Mouse (Mus musculus) stomach, embryonic 16.5 days (tissue): Measurements from ENCODE around the gene Trim62. TPM values are rescaled to one million over a fixed set of nuclear protein-coding genes. Genes with fewer than 3 reads are reported as not detected.
A peak's percentile ranks its signal among the peaks of the same experiment; 100 is the strongest.

Source experiments
- ATAC-seq: fragments of 200-750 bp; cut with Nextera tagmentation; 2 replicates; pipeline ENCODE4 v1.8.0; 2017; ENCODE audit warnings: moderate number of reproducible peaks, moderate TSS enrichment; ENCODE audit not compliant: insufficient read depth, low FRiP score
- H3K27ac ChIP-seq: fragments of 300-500 bp; sonication (generic); 2 replicates; pipeline ENCODE4 v1.5.1; 2014; ENCODE audit warnings: low read length
- H3K27me3 ChIP-seq: fragments of 300-500 bp; sonication (generic); 2 replicates; pipeline ENCODE4 v1.6.1; 2014; ENCODE audit warnings: low read length, control low read depth, mixed read lengths; ENCODE audit not compliant: control insufficient read depth, insufficient read depth
- H3K36me3 ChIP-seq: fragments of 300-500 bp; sonication (generic); 2 replicates; pipeline ENCODE4 v1.6.1; 2014; ENCODE audit warnings: low read length; ENCODE audit not compliant: control insufficient read depth, insufficient read depth
- H3K4me1 ChIP-seq: fragments of 300-500 bp; sonication (generic); 2 replicates; pipeline ENCODE4 v1.6.1; 2014; ENCODE audit warnings: low read length, control low read depth, mixed read lengths; ENCODE audit not compliant: control insufficient read depth, insufficient read depth
- H3K4me2 ChIP-seq: fragments of 300-500 bp; sonication (generic); 2 replicates; pipeline ENCODE4 v1.6.1; 2014; ENCODE audit warnings: low read depth, low read length, mixed read lengths
- H3K4me3 ChIP-seq: fragments of 300-500 bp; sonication (generic); replicated peaks from 2 replicates; pipeline ENCODE4 v1.5.1; 2014; ENCODE audit warnings: mild to moderate bottlenecking, low read length
- H3K9ac ChIP-seq: fragments of 300-500 bp; sonication (generic); 2 replicates; pipeline ENCODE4 v1.6.1; 2014; ENCODE audit warnings: low read length
- H3K9me3 ChIP-seq: fragments of 300-500 bp; sonication (generic); replicated peaks from 2 replicates; pipeline ENCODE4 v1.6.1; 2016; ENCODE audit warnings: low read length, control low read depth; ENCODE audit not compliant: control insufficient read depth
- WGBS: fragments of 180-500 bp; shearing (Covaris S2); extraction: QIAGEN DNeasy Blood & Tissue Kit; methylation state at CpG from one replicate; pipeline ENCODE4 v1.1.7; 2014; 5-methylcytosine and 5-hydroxymethylcytosine counted together
- polyA plus RNA-seq: library from polyadenylated mRNA; unstranded; fragments of >200 nt; fragmentation: Nextera tagmentation; extraction: Ambion mirVana; gene quantifications from 2 replicates; pipeline ENCODE4 v1.2.1, GENCODE M21; 2015

Gene Trim62
- polyA plus RNA-seq, 1 experiment from 2014 or later: 2.8 TPM

DNA sequence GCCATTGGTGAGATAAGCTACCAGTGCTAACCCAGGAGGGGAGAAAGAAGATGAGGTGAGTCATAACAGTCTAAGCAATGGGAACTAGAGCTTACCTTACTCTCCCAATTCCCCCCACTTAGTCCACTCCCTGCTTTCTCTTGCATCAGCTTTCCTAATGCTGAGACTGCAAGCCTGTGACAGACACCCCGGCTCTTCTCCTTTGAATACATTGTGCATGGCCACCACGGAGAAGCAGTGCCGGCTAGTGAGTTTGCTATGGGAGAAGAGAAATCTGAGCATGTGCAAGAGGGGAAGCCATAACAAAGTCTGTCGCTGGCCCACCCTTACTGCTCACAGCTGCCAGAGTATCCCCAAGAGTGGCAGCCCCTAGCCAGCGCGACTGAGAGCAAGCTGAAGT lies 5.9 kb upstream of the Trim62 start:
- peaks cover 5% of the 10 kb centered on the region; the same call in 1 of the 2 replicates for H3K9me3 ChIP-seq
- no peak overlapping the region for H3K4me3 ChIP-seq
- 13% methylated on average over 6 of the region's 6 CpGs for WGBS
- no peak overlapping the region for H3K9ac ChIP-seq
- no peaks in the 10 kb centered on the region for H3K36me3 ChIP-seq
- peaks cover 6% of the 10 kb centered on the region for H3K4me1 ChIP-seq
- no peak for ATAC-seq
- no peak overlapping the region for H3K27ac ChIP-seq
- no peaks in the 10 kb centered on the region for H3K27me3 ChIP-seq
- H3K4me2 ChIP-seq: no peak overlapping the region

DNA sequence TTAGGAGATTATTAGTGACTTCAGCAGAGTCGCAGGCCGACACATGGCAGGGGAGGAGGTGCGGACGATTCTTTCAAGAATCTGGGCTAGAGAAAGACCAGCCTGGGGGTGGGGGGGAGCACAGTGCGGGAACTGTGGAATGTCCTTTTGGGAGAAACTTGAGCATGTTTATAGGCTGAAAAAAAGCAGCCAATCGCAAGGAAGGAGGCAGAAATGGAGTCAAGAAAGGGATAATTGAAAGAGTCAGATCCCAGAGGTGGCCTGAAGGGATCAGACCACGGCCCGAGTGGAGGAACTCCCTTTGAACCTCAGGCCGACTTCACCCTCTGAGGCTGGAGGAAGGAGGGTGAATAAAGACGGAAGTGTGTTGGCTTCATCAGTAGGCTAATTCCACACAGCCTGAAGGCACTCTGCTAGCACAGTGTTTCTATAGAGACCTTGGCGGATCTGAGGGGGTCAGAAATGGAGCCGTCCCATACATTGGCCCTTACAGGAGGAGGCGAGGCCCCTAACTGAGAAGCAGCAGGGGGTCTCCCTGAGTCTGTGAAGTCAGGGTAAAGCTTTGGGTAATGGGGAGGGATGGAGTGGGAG lies 4.4 kb upstream of the Trim62 start:
- no peaks in the 10 kb centered on the region for H3K36me3 ChIP-seq
- peaks cover 5% of the 10 kb centered on the region; the same call in 1 of the 2 replicates for H3K9me3 ChIP-seq
- WGBS: 22% methylated on average over 13 of the region's 13 CpGs
- no peak overlapping the region for H3K27ac ChIP-seq
- H3K27me3 ChIP-seq: no peaks in the 10 kb centered on the region
- H3K4me2 ChIP-seq: no peak overlapping the region
- H3K4me1 ChIP-seq: peaks cover 13% of the 10 kb centered on the region
- 0 out of 2 replicates have a peak overlapping the region, but pooled peaks have one; percentile 28 for H3K9ac ChIP-seq
- ATAC-seq: no peak
- no peak overlapping the region for H3K4me3 ChIP-seq

DNA sequence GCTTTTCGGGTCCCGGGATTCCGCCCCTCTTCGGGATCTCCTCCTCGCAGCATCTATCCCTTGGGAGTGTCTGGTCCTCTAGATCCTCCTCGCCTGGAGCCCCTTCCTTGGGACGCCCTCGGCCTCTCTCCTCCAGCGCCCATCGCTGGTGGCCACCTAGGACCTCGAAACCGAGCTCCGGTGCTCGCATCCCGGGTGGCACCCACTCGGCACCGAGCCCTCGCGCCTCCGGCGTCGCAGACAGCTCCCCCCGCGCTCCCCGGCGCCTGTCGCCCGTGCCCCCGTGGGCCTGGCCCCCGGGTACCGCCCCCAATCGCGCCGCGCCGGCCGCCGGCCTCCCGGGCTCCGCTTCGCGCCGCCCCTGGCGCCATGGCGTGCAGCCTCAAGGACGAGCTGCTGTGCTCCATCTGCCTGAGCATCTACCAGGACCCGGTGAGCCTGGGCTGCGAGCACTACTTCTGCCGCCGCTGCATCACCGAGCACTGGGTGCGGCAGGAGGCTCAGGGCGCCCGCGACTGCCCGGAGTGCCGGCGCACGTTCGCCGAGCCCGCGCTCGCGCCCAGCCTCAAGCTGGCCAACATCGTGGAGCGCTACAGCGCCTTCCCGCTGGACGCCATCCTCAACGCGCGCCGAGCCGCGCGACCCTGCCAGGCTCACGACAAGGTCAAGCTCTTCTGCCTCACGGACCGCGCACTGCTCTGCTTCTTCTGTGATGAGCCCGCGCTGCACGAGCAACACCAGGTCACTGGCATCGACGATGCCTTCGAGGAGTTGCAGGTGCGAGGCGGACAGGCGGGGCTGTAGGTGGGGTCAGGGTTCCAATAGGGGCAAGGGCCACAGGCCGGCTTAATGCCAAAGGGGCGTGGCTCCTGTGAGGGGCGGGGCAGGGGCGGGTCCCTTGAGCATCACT lies 676 bp downstream of the Trim62 start:
- ATAC-seq: peak; percentile 63

DNA sequence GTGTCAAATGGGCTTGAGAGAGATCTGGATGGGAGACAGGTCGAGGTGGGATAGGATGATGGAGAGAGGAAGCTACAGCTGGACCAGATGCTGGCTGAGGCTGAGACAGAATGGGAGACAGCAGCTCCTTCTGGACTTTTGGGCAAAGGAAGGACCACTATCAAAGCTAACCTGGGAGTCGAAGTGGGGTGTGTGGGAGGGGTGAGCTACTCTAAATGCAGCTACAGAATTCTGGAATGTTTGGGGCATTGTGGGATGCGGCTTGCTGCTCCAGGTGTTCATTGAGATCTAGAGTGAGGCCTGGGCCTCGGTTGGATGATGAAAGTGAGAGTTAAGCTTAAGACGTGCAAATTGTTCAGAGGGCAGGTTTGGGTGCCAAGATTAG lies 1.3 kb downstream of the Trim62 start:
- Histone ChIP-seq H3K36me3 (0 out of 2 replicates have a peak, but pooled peaks cover 3% of the 10 kb centered on the region), H3K4me3 (peak overlapping the region; percentile 59), H3K27ac (no peak overlapping the region), H3K9ac (peak overlapping the region; percentile 64; the same call in 1 of the 2 replicates), H3K27me3 (peaks cover 4% of the 10 kb centered on the region; the same call in 1 of the 2 replicates), H3K4me1 (peaks cover 17% of the 10 kb centered on the region), H3K4me2 (peak overlapping the region; percentile 99), H3K9me3 (peaks cover 5% of the 10 kb centered on the region; the same call in 1 of the 2 replicates)
- WGBS: 47% methylated on average over 5 of the region's 5 CpGs
- ATAC-seq: no peak

More for the DNA sequence above, 676 bp downstream of the Trim62 start:
- H3K4me1 ChIP-seq: peaks cover 21% of the 10 kb centered on the region
- peaks cover 5% of the 10 kb centered on the region; the same call in 1 of the 2 replicates for H3K9me3 ChIP-seq
- H3K9ac ChIP-seq: peak overlapping the region; percentile 64
- 0 out of 2 replicates have a peak, but pooled peaks cover 3% of the 10 kb centered on the region for H3K36me3 ChIP-seq
- peak overlapping the region; percentile 2; the same call in 1 of the 2 replicates for H3K27ac ChIP-seq
- H3K27me3 ChIP-seq: peaks cover 4% of the 10 kb centered on the region; the same call in 1 of the 2 replicates
- peak overlapping the region; percentile 59 for H3K4me3 ChIP-seq
- peak overlapping the region; percentile 99 for H3K4me2 ChIP-seq
- WGBS: under 1% methylated on average over 81 of the region's 94 CpGs

DNA sequence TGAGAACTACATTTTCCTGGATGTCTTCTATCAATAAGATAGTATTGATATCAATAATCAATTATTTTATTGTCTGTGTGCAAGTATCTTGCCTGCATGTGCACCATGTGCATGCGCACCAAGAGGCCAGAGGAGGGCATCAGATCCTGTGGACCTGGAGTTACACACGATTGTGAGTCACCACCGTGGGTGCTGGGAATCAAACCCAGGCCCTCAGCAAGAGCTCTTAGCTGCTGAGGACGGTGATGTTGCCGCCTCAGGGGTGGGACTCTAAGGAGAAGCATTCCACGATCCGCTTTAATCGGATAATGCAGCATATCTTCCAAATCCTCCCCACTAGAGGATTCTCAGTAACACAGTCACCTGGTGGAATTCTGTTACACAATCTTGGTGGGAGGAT lies 2.2 kb downstream of the Trim62 start:
- Histone ChIP-seq H3K27me3 (peaks cover 4% of the 10 kb centered on the region; the same call in 1 of the 2 replicates), H3K9ac (no peak overlapping the region), H3K9me3 (peaks cover 5% of the 10 kb centered on the region; the same call in 1 of the 2 replicates), H3K4me1 (peaks cover 17% of the 10 kb centered on the region), H3K36me3 (0 out of 2 replicates have a peak, but pooled peaks cover 3% of the 10 kb centered on the region), H3K27ac (no peak overlapping the region), H3K4me2 (no peak overlapping the region), H3K4me3 (no peak overlapping the region)
- ATAC-seq: no peak
- WGBS: 96% methylated on average over 8 of the region's 8 CpGs

DNA sequence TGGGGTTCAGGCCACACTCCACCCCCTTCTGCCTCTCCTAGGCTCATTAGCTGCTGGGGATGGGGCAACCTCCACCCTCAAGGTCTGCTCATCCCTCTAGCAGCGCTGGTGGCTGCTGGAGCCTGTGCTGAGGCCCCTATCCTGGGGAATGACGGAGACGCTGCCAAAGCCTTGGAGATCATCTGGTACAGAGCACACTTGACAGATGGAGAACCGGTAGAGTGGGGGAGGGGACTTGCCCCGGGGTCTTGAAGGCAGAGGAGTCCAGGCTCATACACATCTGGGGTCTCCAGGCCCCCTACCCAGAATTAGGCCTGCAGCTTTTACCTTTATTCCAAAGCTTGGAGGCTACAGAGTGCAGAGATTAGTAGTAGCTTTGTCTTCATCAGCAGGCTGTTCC lies 3.2 kb downstream of the Trim62 start:
- Histone ChIP-seq H3K4me2 (no peak overlapping the region), H3K4me1 (peaks cover 17% of the 10 kb centered on the region), H3K9me3 (no peaks in the 10 kb centered on the region), H3K9ac (no peak overlapping the region), H3K36me3 (0 out of 2 replicates have a peak, but pooled peaks cover 3% of the 10 kb centered on the region), H3K4me3 (no peak overlapping the region), H3K27ac (no peak overlapping the region), H3K27me3 (peaks cover 4% of the 10 kb centered on the region; the same call in 1 of the 2 replicates)
- ATAC-seq: no peak
- WGBS: 45% methylated on average over 5 of the region's 5 CpGs

DNA sequence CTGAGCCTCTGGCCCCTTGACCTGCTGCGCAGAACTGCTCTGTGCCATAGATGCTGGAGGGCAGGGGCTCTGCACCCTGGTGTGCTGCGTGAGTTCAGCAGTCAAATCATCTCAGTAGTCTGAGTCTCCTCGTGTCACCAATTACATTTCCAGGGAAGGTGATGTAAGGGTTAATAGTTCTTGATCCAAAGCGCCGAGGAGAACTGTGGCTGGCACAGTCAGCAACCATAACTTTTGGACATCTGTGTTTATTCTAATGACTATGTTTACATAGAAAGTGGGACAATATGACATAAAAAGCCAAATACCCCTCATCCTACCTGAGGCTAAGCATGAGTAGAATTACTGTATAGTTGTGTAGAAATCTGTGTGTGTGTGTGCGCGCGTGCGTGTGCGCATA lies 3.6 kb downstream of the Trim62 start:
- H3K9me3 ChIP-seq: no peaks in the 10 kb centered on the region
- 67% methylated on average over 10 of the region's 10 CpGs for WGBS
- H3K4me1 ChIP-seq: peaks cover 17% of the 10 kb centered on the region
- H3K36me3 ChIP-seq: 0 out of 2 replicates have a peak, but pooled peaks cover 3% of the 10 kb centered on the region
- H3K27ac ChIP-seq: no peak overlapping the region
- peaks cover 4% of the 10 kb centered on the region; the same call in 1 of the 2 replicates for H3K27me3 ChIP-seq
- H3K4me3 ChIP-seq: no peak overlapping the region
- no peak overlapping the region for H3K9ac ChIP-seq
- ATAC-seq: no peak
- no peak overlapping the region for H3K4me2 ChIP-seq

DNA sequence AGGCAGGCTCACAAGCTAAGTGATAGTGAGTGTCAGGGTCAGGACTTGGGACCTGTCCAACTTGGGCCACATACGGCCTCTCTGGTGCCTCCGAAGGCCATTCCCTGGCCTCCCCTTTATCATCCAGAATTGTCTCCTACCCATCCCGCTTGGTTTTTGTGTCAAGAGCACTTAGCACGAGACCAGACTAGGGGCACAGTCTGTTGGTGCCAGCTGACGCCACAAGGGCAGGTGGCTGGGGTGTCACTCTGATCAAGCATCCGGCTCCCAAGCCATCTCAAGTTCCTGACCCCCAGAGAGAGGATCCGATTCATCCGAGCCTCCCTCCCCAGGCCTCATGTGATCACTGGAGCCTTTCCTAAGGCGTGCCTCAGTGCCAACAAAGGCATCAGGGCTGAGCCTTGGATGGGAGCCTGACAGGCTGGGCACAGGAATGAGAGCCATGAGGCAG lies 4.3 kb downstream of the Trim62 start:
- Histone ChIP-seq H3K9me3 (no peaks in the 10 kb centered on the region), H3K36me3 (0 out of 2 replicates have a peak, but pooled peaks cover 3% of the 10 kb centered on the region), H3K27me3 (peaks cover 4% of the 10 kb centered on the region; the same call in 1 of the 2 replicates), H3K27ac (no peak overlapping the region), H3K4me1 (peaks cover 15% of the 10 kb centered on the region), H3K9ac (no peak overlapping the region), H3K4me2 (no peak overlapping the region), H3K4me3 (no peak overlapping the region)
- no peak for ATAC-seq
- 68% methylated on average over 9 of the region's 9 CpGs for WGBS
